Mouse (Mus musculus) induced T-regulatory cell, adult 2 months (primary cell): ENCODE data around the gene Tnrc6c.

ENCODE experiments used
- DNase-seq: peaks from one replicate; pipeline ENCODE4 v3.0.0-alpha.2; 2012; ENCODE audit warnings: low read depth

Gene Tnrc6c

GRCm38 (mm10) chr11:117770407-117770806 is 116.3 kb downstream of the Tnrc6c start:
- no peak for DNase-seq

GRCm38 (mm10) chr11:117772352-117772751 is 118.3 kb downstream of the Tnrc6c start:
- peak; percentile 80 for DNase-seq

DNA sequence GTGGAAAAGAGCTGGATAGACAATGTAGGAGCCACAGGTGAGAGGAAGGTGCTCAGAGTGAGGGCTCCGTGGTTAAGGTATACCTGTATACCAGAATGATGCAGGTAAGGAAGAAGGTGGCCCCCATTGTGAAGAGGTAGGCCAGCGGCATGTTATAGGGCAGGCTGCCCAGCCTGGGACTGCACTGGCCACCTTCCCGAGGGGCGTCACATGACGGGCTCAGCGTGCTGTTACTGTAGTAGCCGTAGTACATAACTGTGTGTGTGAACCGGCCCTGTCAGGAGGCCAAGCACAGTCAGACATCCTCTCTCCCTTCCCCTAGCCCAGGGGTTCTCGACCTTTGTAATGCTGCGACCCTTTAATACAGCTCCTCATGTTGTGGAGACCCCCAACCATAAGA is 120.8 kb downstream of the Tnrc6c start:
- DNase-seq: no peak

DNA sequence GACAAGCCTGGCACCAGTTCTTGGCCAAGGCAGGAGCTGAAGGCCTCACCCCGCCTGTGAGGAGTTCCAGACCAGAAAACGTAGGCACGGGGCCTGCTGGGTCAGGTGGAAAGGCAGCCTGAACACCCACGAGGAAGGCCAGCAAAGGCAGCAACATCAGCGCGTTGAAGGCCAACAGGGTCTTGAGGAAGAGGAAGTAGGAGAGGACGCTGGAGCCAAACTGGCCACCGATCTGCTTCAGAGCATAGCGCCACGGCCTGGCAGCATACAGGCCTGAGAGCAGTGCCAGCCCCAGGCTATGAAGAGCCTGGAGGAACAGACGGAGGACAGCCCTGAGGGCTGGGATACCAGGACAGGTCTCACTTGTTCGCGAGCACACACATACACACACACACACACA is 121.5 kb downstream of the Tnrc6c start:
- DNase-seq: no peak

DNA sequence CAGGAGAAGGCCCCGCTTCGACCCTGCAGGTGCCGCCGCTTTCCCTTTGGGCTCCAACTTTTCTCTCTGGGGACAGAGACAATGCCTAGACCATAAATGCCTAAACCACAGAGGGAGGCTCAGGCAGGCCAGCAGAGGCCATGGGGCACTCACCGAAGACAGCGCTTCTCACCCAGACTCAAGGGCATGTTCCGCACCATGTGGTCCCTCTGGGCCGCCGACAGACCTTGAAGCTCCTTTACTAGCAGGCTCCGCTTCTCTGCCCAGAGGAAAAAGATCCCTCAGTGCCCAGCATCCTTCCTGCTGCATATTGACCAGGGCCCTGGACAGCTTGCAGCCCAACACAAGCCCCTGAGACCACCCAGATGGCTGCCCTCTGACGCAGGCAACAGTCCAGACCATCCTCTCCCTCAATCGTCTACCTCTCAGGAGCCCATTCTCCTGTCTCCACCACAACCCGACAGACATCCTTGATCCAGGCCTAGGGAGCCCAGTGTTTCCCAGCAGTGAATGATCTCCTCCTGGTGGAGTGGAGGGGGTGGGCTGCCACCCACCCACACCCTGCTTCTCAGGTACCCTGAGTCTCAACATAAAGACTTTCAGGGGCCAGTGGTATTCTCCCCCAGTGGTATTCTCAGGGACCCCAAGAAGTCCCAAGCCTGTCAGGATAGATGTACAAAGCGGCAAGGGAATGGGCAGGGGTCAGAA is 122.2 kb downstream of the Tnrc6c start:
- no peak for DNase-seq

DNA sequence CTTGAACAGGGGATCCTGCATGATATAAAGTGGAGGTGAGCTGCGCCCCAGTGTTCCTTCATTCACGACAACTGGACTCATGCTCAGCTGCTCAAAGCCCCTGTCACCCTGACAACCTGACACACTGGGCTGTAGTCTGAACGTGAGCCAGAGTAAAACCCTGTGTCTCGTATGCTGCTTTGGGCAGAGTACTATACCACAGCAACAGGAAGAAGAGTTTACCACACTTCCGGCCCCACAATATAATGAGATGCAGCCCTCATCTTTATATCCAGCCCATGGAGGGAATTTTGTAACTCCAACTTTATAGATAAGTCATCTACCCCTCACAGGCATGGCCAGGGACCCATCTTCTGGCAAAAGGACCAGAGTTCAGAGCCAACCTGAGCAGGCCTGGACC is 123.0 kb downstream of the Tnrc6c start:
- peak; percentile 85 for DNase-seq

DNA sequence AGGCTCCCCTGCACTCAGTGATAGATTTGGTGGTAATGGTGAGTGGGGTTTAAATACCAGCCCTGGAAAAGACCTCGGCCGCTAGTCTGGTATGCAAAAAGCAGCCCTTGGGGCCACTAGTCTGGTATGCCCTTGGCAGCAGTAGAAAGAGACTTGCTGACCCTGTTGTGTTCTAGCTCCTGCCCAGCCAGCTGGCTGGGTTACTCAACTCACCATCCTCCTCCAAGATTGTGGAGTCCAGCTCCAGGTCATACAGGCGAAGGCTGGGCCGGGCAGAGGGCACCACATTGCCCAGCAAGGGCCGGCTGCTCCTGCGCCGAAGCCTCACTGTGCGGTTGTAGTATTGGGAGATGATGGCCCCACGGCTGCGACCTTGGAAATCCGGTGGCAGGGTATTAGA is 123.9 kb downstream of the Tnrc6c start:
- DNase-seq: no peak

DNA sequence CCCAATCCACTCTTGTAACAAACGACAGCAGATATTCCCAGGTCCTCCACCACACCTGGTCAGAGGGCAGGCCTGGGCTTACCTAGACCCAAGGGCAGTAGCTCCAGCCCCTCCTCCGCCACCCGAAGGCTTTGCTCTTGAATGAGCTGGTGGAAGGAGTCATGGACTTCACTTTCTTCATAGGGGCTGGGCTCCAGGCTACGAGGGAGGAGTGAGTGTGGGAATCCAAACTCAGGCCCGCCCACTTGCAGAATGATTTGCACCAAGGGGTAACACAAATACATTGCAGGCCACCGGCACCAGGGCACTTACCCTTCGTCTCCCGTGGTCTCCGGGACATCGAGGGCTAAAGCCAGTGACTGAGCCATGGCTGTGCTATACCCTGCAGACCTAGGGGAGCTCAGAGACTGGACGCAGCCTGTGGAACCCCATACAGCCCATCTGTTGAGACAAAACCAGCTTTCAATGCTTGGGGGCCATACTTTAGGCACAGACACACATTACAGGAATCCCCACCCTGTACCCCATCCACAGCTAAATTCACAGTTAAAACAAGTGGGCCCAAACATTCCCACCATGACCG is 124.9 kb downstream of the Tnrc6c start:
- peak; percentile 60 for DNase-seq

GRCm38 (mm10) chr11:117779434-117780198 is 125.5 kb downstream of the Tnrc6c start:
- peak; percentile 72 for DNase-seq

DNA sequence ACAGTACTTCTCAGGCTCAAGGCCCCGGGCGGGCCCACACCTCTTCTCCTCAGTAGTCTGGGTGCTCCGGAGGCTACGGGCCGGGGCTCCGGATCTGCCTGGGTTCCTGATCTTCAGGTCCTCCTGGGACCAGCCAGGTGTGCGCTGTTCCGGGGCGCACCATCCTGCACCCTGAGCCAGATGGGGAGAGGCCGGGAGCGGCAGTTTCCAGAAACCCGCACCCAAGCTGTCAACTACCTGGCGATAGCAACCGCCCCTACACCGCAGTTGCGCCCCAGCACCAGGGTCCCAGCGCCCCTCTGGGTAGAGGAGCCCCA is 126.1 kb downstream of the Tnrc6c start:
- no peak for DNase-seq

- DNase-seq: peak; percentile 98
Measured at GRCm38 (mm10) chr11:117780582-117781111, 126.6 kb downstream of the Tnrc6c start.

GRCm38 (mm10) chr11:117781199-117781821 is 127.2 kb downstream of the Tnrc6c start:
- no peak for DNase-seq

DNA sequence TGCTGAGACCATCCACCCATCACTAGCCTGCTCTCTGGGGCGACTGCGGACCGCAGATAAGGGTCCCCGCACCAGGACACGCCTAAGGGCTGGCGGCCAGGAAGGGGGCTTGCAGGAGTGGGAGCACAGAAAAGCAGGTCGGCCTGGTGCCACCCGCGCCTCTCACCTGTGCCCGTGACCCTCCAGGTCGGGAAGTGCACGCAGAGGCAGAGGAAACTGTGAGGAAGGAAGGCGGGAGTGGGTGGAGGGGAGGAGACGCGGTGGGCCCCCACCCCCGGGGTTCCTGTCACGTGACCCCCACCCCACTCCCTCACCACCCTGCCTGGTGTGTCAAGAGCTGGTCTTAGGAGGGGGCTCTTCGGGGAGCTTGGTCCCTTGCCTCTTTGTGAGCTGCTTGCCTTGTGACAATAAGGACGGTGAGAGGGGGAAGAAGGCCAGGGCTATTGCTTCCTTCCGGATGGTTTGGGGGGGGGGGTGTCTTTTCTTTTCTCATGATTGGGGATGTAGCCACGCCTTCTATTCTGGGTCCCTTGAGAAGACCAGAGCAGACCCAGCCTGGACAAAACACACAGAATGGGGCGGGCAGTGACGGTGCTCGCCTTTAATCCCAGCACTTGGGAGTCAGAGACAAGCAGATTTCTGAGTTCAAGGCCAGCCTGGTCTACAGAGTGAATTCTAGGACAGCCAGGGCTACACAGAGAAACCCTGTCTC is 128.1 kb downstream of the Tnrc6c start, which contains the start of the genes Tmc8 and Tmc6:
Gene Tmc8, plus strand, starts transcription at position 84 of the 712 bp plus-strand sequence.
Gene Tmc6, minus strand, starts transcription at position 206 of the 712 bp plus-strand sequence.
- DNase-seq: peak; percentile 93

GRCm38 (mm10) chr11:117782705-117783034 is 128.6 kb downstream of the Tnrc6c start:
- no peak for DNase-seq

DNA sequence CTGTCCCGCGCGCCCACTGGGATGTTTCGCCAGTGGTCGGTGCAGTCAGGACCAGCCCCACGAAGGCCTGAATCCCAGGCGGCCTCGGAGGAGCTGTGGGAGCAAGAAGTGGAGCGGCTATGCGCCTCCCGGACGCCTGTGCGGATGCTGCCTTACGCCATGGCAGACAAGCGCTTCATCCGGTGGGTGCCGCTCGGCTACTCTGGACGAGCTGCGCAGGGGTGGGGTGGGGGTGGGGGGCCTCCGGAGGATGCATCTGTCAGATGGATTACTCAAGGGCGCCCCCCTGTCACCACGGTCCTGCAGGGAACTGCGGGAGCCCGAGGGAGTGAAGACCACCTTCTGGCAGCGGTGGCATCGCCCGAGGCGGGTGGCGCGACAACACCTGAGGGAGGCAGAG is 129.0 kb downstream of the Tnrc6c start:
- peak; percentile 83 for DNase-seq

DNA sequence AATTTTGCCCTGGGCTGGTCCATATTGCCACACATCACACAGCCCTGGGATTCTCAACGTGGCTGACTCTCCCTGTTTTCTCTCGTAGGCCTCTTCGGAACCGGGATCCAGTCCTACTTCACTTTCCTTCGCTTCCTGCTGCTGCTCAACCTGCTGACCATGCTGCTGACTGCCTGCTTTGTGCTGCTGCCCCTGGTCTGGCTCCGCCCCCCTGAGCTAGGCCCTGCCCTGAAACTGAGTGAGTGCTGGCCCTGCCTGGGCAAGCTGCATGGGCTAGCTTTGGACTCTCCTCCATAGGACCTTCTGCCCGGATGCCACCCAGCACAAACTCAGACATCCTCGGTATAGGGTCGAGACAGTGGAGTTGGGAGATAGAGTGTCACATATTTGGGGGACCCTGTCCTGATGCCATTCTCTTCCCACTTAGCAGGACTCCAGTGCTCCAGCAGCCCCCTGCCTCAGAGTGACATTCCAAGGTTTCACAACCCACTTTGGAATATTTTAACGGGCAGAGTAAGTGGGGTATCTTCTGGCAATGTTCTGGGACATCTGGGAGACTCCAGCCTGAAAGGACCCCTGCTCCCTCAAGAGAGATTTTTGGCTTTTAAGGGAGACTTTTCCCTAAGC is 129.7 kb downstream of the Tnrc6c start:
- DNase-seq: peak; percentile 58

DNA sequence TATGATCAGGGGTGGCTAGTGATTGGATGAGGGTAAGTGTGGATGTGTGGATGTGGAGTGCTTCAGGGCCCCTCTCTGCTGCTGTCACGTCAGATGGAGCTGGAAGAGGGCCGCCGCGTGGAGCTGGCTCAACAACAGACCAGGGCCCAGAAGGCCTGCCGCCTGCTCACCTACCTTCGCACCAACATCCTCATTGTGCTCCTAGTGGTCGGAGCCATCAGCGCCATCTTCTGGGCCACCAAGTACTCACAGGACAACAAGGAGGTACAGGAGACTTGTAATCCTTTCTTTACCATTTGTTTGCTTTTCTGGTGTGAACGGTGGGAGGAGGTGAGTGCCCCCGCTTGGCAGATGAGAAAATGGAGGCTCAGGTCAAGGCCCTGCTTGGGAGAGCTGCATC is 132.2 kb downstream of the Tnrc6c start:
- peak; percentile 83 for DNase-seq

DNA sequence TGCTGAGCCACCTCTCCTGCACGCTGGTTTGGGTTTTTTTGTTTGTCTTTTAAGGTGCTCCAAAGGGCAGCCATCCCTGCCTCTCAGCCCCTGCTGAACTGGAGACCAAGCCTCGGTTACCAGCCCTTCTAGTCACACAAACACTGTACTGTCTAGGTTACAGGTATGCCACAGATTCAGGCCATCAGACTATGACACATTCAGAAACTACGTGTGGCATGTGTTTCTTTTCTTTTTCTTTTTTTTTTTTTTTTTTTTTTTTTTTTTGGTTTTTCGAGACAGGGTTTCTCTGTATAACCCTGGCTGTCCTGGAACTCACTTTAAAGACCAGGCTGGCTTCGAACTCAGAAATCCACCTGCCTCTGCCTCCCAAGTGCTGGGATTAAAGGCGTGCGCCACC is 134.4 kb downstream of the Tnrc6c start:
- peak; percentile 60 for DNase-seq

DNA sequence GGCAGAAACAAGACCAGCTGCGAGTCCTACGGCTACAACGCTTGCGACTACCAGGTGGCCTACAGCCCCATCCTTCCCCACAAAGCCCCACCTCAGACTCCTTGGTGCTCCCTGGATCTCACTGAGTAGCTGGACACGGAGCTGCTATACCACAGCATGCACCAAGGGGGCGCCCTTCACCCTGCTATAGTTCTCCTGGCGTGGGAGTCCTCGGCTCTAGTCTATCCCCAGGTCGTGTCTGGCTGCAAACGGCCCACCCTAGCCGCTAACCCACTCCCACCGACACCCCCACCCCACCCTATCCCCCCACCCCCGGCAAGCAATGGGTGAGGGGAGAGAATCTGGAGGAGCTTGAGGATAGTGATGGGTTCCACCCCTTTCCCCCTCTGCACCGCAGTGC is 136.2 kb downstream of the Tnrc6c start:
- peak; percentile 79 for DNase-seq

DNA sequence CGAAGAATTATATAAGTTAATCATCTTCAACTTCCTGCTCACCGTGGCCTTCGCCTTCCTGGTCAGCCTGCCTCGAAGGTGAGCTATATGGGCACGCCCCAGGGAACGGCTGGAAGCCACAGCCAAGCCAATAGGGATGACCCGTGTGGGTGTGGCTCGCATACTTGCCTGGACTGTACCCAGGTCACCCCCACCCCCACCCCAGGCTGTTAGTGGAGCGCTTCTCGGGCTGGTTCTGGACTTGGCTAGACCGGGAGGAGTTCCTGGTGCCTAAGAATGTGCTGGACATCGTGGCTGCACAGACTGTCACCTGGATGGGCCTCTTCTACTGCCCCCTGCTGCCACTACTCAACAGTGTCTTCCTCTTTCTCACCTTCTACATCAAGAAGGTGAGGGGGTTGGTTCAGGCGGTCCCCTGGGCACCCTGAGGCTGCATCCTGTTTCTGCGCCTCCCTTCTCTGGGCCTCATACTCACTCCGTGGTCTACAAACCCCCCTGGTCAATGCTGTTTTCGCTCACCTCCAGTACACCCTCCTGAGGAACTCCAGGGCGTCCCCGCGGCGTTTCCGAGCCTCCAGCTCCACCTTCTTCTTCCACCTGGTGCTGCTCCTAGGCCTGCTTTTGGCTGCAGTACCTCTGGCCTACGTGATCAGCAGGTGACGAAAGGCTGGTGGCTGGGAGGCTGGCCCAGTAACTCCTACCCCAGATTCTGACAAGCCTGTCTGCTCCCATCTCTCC is 136.8 kb downstream of the Tnrc6c start:
- DNase-seq: no peak

GRCm38 (mm10) chr11:117791441-117791761 is 137.3 kb downstream of the Tnrc6c start:
- no peak for DNase-seq
